Mouse (Mus musculus) activated CD4-positive, CD25-positive, alpha-beta regulatory T cell, adult 9 weeks (primary cell): ENCODE data around the gene Nkap. TPM values are rescaled to one million over a fixed set of nuclear protein-coding genes. Genes with fewer than 3 reads are reported as not detected.

Experiments
- polyA plus RNA-seq: library from polyadenylated mRNA; unstranded; fragments of 100-300 nt; shearing (Covaris generic); gene quantifications from one replicate; pipeline ENCODE4 v1.2.1, GENCODE M21; 2017

Nkap gene
- 24.4 TPM for polyA plus RNA-seq

DNA sequence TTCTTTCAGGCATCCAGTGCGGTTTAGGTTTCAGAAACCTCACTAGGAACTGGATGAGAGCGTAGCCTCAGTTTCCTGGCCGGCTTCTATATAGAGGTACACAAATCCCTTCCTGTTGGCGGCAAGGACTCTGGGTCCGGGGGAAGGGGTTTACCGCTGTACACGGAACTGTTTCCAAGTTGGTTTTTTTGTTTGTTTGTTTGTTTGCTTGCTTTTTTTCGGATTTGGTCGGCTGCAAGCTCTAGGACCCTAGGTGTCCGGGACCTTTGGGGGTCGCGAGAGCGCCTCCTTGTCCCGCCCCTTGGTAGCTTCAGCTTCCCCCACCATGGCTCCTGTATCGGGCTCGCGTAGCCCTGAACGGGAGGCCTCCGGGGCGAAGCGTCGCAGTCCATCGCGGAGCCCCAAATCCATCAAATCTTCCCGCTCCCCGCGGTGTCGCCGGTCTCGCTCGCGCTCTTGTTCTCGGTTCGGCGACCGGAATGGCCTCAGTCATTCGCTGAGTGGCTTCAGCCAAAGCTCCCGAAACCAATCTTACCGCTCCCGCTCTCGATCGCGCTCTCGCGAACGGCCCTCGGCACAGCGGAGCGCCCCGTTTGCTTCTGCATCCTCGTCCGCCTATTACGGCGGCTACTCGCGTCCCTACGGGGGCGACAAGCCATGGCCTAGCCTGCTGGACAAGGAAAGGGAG is at the start of gene Nkap:
Nkap (plus strand) TSS at position 125 of the 688 bp plus-strand sequence.

GRCm38 (mm10) chrX:37084927-37085660 is 41.5 kb upstream of the Nkap start, which contains the start of gene Rpl39:
Gene Rpl39 (minus strand): TSS chrX:37085402.

DNA sequence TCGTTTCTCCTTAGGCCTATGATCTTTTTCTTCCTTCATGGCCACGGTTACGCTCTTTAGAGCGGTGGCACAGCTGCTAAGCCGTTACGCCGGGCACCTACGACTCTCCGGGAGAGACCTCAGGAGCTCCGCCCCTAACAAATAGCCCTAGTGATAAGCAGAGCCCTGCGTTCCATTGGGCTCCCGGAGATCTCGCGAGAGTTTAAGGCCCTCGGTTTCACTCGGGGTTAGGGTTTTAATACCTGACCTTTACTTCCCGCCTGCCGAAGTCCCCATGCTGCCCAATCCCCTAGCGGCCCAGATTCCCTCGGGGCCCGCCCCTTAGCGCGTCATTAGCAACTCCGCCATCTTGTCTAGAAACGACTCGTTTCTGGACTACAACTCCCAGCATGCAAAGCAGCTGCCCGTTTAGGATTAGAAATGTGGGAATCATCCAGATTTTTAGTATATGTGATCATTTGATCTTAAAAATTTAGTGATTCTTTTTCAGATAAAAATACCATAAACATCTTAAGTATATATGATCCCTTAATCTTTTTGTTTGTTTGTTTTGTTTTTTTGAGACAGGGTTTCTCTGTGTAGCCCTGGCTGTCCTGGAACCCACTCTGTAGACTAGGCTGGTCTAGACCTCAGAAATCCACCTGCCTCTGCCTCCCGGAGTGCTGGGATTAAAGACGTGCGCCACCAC is 16.3 kb upstream of the Nkap start, which contains the start of gene Upf3b:
Upf3b (minus strand) TSS at position 130 of the 688 bp plus-strand sequence.

DNA sequence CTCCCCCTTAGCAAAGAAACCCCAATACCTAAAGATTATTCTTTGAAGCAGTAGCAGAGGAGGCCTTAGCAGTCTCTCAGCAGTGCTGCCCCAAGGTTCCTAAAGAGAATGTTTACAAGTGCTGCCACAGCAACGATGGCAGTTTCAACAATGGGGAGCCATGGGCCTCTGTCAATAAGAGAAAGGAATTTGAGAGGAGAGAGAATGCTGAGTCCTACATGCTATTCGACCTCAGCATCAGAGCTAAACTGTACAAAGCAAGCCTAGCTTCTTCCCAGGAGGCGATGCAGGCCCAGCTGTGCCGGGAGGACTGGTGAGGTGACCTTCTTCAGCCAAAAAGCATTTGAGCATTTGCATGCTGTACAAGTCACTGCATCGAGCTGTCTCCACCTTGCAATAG is 42.1 kb downstream of the Nkap start, which contains the start of gene Akap14:
Akap14 (minus strand) TSS at position 101 of the 400 bp plus-strand sequence.

DNA sequence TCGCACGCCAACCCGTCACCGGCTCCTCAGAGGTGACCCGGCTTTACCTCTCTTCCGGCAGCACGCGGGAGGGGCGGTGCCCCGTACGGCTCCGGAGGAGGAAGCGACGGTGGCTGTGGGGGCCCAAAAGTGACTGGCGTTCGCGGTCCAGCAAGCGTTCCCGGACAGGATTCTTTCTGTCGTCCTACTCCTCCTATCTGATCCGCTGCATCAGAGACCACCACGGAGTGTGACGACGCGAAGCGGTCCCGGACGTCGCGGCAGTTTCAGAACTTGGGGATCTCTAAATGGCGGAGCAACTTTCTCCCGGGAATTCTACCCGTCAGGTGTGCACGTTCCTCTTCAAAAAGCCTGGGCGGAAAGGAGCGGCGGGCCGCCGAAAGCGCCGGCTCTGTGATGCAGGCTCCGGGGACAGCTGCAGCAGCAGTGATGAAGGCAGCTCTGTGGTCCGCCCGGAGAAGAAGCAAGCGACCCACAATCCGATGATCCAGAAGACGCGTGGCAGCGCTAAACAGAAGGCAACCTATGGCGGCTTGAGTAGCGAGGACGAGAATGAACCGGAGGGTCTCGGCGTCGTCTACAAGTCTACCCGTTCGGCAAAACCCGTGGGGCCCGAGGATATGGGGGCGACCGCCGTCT is 64.6 kb downstream of the Nkap start, which contains the start of the genes Ndufa1 and Rnf113a1:
Ndufa1 (minus strand) TSS at position 59 of the 639 bp plus-strand sequence.
Rnf113a1 (plus strand) TSS at position 141 of the 639 bp plus-strand sequence.

Other genes starting within 250 kb of the Nkap start
- gene Nkrf, start 223.9 kb upstream of the Nkap start, polyA plus RNA-seq: 1.5 TPM
- gene Sept6, start 135.0 kb upstream of the Nkap start, polyA plus RNA-seq: 163 TPM
- not detected for gene Sowahd, start 78.0 kb upstream of the Nkap start, polyA plus RNA-seq
- 621 TPM for gene Rpl39, start 41.4 kb upstream of the Nkap start, polyA plus RNA-seq
- 26.0 TPM for gene Upf3b, start 16.5 kb upstream of the Nkap start, polyA plus RNA-seq
- 0.15 TPM for gene Akap14, start 42.0 kb downstream of the Nkap start, polyA plus RNA-seq
- 270 TPM for gene Ndufa1, start 64.4 kb downstream of the Nkap start, polyA plus RNA-seq
- 12.8 TPM for gene Rnf113a1, start 64.5 kb downstream of the Nkap start, polyA plus RNA-seq
- gene Gm9, start 84.2 kb downstream of the Nkap start, polyA plus RNA-seq: not detected
- not detected for gene Rhox1, start 95.5 kb downstream of the Nkap start, polyA plus RNA-seq
- not detected for gene Rhox2a, start 118.2 kb downstream of the Nkap start, polyA plus RNA-seq
- gene Rhox3a, start 123.1 kb downstream of the Nkap start, polyA plus RNA-seq: not detected
- not detected for gene Rhox4a, start 138.5 kb downstream of the Nkap start, polyA plus RNA-seq